Mouse (Mus musculus): ENCODE data around the gene Gprc5b.

GRCm38 (mm10) chr7:118937469-118938387, 57.3 kb downstream of the Gprc5b start:
- TF ChIP-seq MAFK (IDR thresholded peaks at IDR 0.05; ENCODE audit: insufficient read depth, low read depth, low read length) (no peak), ZNF384 (IDR thresholded peaks at IDR 0.05; ENCODE audit: low read depth, low read length) (no peak), CHD2 (IDR thresholded peaks at IDR 0.05; ENCODE audit: low read depth, low read length) (no peak)
